In genomic region chr7:73118871-73119270, GRCm38 (mm10) we compare ENCODE assay signal across 10 mouse cellular contexts.
DNase-seq lines count a peak whose midpoint lies in the region; ATAC-seq lines count a peak whose summit lies in the region.
"Had no signal": no experiment of that assay in that cellular context is flagged by ENCODE, and none has a peak within 500 bp of the region (broad histone marks: within the 10 kb centered on the region; RNA-seq: fewer than 3 reads in every experiment).

No protein-coding gene starts in this region.

- H3K27ac ChIP-seq in embryonic facial prominence, embryonic 14.5 days (replicated peaks; ENCODE audit: low read depth, low read length): no peak overlapping the region
- H3K27ac ChIP-seq in embryonic facial prominence, embryonic 10.5 days (replicated peaks): no peak overlapping the region
- no peak overlapping the region for H3K27ac ChIP-seq in liver, embryonic 12.5 days
- H3K27ac ChIP-seq: forebrain, embryonic 15.5 days had no signal

- H3K36me3 ChIP-seq in embryonic facial prominence, embryonic 14.5 days (ENCODE audit: control insufficient read depth, insufficient read depth, low read length): no peaks in the 10 kb centered on the region
- no peaks in the 10 kb centered on the region for H3K36me3 ChIP-seq in embryonic facial prominence, embryonic 10.5 days (replicated peaks)
- no peaks in the 10 kb centered on the region for H3K36me3 ChIP-seq in liver, embryonic 12.5 days
- H3K36me3 ChIP-seq: forebrain, embryonic 15.5 days had no signal

- H3K9me3 ChIP-seq in embryonic facial prominence, embryonic 14.5 days (ENCODE audit: control insufficient read depth, low read length): no peaks in the 10 kb centered on the region
- H3K9me3 ChIP-seq in embryonic facial prominence, embryonic 10.5 days: no peaks in the 10 kb centered on the region
- no peaks in the 10 kb centered on the region for H3K9me3 ChIP-seq in liver, embryonic 12.5 days (replicated peaks)
- H3K9me3 ChIP-seq: forebrain, embryonic 15.5 days had no signal

- H3K4me2 ChIP-seq in embryonic facial prominence, embryonic 14.5 days (ENCODE audit: low read depth, low read length): no peak overlapping the region
- no peak overlapping the region for H3K4me2 ChIP-seq in liver, embryonic 12.5 days
- H3K4me2 ChIP-seq: forebrain, embryonic 15.5 days had no signal

- H3K9ac ChIP-seq in embryonic facial prominence, embryonic 14.5 days (ENCODE audit: low read depth, low read length): no peak overlapping the region
- no peak overlapping the region for H3K9ac ChIP-seq in liver, embryonic 12.5 days
- H3K9ac ChIP-seq: forebrain, embryonic 15.5 days had no signal

- ATAC-seq in embryonic facial prominence, embryonic 14.5 days (ENCODE audit: low read depth): no peak
- no peak for ATAC-seq in liver, embryonic 12.5 days
- ATAC-seq: forebrain, embryonic 15.5 days had no signal

- H3K4me1 ChIP-seq in embryonic facial prominence, embryonic 14.5 days (ENCODE audit: control insufficient read depth, insufficient read depth, low read length): peaks cover 10% of the 10 kb centered on the region
- 0 out of 2 replicates have a peak, but pooled peaks cover 6% of the 10 kb centered on the region for H3K4me1 ChIP-seq in embryonic facial prominence, embryonic 10.5 days
- no peaks in the 10 kb centered on the region for H3K4me1 ChIP-seq in liver, embryonic 12.5 days

- no peaks in the 10 kb centered on the region for H3K27me3 ChIP-seq in embryonic facial prominence, embryonic 14.5 days (replicated peaks; ENCODE audit: control insufficient read depth, insufficient read depth, low read length)
- H3K27me3 ChIP-seq in embryonic facial prominence, embryonic 10.5 days (replicated peaks; ENCODE audit: low read depth, poor library complexity, severe bottlenecking): no peaks in the 10 kb centered on the region
- H3K27me3 ChIP-seq in liver, embryonic 12.5 days (replicated peaks): no peaks in the 10 kb centered on the region
- H3K27me3 ChIP-seq: forebrain, embryonic 15.5 days had no signal

- peak; percentile 70 for DNase-seq in embryonic facial prominence, embryonic 14.5 days (ENCODE audit: low spot score)
- no peak for DNase-seq in embryonic facial prominence, embryonic 10.5 days (ENCODE audit: low spot score)
- peak; percentile 51 for DNase-seq in NIH3T3 (ENCODE audit: low read depth)
- DNase-seq in gastrocnemius, postnatal 25 days: peak; percentile 61
- peak; percentile 44 to 54 for DNase-seq in kidney, postnatal 4 days
- DNase-seq in embryo, embryonic 10 days (ENCODE audit: low spot score): no peak
- DNase-seq in cerebellum, postnatal 4 days (ENCODE audit: low spot score in 2 of 2): no peak
- DNase-seq: cerebellum, adult 18-20 months had no signal

- H3K4me3 ChIP-seq in embryonic facial prominence, embryonic 14.5 days (ENCODE audit: low read depth, low read length): no peak overlapping the region
- H3K4me3 ChIP-seq in embryonic facial prominence, embryonic 10.5 days: no peak overlapping the region
- no peak overlapping the region for H3K4me3 ChIP-seq in liver, embryonic 12.5 days
- H3K4me3 ChIP-seq: forebrain, embryonic 15.5 days had no signal

- WGBS in embryonic facial prominence, embryonic 14.5 days: 31% methylated on average over 8 of the region's 8 CpGs
- WGBS in embryonic facial prominence, embryonic 10.5 days: 74% methylated on average over 8 of the region's 8 CpGs
- WGBS in liver, embryonic 12.5 days (ENCODE audit: insufficient replicate concordance): 57% methylated on average over 8 of the region's 8 CpGs

Comparison
In these comparisons a context has a peak if more than half of its experiments do, and no peak if none do; other contexts are left out.
1. DNase-seq: peak in embryonic facial prominence, embryonic 14.5 days (single experiment), NIH3T3 (single experiment), gastrocnemius, postnatal 25 days (single experiment) and kidney, postnatal 4 days (2 of 2); none in embryonic facial prominence, embryonic 10.5 days (single experiment), embryo, embryonic 10 days (single experiment) and cerebellum, postnatal 4 days (0 of 2).